Mouse (Mus musculus): ENCODE measurements at regions not wholly inside any gene's neighbourhood (a gene's known extent, or its start where the extent isn't known, plus 50 kb on each side); places are given as distances from the start of the nearest gene placed in this dataset.

DNA sequence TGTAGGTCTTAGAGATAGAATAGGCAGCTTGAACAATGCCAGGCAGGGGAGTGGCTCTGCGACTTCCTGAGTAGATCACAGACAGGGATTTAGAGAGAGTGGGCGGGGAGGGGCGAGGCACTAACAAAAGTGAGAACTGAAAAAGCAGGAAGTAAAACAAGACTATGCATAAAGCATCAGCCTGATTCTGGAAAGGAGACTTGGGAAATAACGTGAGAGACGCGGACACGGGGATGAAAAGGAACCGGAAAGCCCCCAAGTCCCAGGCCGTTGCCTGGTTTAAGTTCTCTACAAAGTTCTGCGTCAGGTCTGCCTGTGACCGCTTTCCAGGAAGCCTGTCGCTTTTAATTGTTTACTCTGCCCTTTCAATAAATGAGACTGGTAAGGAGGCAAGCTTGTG is 86.3 kb downstream of the D16Ertd472e start:
- DNase-seq (ENCODE audit: low spot score) = peak; percentile 26

DNA sequence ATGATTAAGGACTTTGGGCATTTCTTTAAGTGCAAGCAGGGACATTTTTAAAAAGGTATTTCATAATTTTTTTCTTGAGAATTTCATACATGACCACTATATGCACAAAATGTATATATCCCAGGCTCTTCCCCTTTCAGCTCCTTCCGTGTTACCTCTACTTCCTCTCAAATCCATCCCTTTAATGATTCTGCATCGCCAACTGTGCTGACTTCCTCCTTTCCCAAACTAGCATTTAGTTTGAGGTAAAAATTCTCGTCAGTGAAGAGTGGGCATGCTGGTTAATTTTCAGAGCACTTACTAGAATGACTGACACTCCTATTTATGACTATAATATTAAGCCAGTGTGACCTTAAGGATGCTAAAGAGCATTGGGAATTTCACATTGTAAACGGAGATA is 86.9 kb downstream of the D16Ertd472e start:
- no peak for DNase-seq (ENCODE audit: low spot score)

DNA sequence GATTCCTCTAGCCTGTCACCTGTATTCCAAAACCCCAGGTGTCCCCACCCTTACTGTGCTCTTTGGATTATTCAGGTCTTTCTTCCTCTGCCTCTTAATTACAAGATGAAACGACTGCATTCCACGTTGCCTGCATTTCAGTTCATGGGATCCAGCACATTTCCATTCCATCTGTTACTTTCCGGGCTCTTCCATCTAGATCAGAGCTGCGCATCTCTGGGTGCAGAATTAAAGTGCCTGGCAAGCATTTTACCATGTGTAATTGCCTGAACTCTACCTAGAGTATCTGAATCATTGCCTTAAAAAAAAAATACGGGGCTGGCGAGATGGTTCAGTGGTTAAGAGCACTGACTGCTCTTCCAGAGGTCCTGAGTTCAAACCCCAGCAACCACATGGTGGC is 90.0 kb downstream of the D16Ertd472e start:
- no peak for DNase-seq (ENCODE audit: low spot score)

DNA sequence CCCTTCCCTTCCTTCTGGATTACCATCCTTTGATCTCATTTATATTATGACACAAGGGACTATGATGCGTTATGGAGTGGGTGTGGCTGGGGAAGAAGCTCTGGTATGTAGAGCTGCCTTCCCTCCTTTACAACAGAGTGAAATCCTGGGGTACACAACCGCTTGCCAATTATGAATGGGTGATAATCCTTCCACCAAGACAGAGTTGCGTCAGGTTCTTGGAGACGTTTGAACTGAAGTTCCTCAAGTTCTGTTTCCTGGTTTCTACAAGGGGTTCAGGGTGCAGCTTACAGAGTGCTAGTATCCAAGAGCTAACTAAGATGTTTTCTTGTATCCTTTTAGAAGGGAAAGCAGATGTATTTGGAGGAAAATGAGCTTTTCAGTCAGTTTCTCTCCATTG is 92.2 kb downstream of the D16Ertd472e start:
- DNase-seq (ENCODE audit: low spot score) = no peak

GRCm38 (mm10) chr16:78481571-78481970 is 94.9 kb downstream of the D16Ertd472e start:
- DNase-seq (ENCODE audit: low spot score) = no peak

DNA sequence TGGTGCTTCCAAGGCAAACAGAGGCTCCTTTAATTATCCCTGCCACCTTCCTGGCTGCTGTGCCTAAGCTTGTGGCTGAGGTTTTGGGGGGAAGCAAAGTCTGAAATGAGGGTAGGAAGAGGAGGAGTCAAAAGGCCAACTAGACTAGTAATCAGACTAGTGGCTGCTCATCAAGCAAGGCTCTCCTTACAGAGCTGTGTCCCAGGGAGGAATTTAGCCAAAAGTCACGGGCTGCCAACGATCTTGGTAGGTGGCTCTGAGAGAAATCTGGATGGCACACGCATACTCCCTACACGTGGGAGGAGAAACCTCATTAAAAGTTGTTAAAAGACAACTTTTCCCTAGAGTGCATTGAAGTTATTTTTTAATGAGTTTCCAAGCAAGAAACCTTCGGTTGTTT is 95.4 kb downstream of the D16Ertd472e start:
- no peak for DNase-seq (ENCODE audit: low spot score)

- DNase-seq (ENCODE audit: low spot score) = no peak
Measured at GRCm38 (mm10) chr16:78480261-78480660, 96.2 kb downstream of the D16Ertd472e start.

DNA sequence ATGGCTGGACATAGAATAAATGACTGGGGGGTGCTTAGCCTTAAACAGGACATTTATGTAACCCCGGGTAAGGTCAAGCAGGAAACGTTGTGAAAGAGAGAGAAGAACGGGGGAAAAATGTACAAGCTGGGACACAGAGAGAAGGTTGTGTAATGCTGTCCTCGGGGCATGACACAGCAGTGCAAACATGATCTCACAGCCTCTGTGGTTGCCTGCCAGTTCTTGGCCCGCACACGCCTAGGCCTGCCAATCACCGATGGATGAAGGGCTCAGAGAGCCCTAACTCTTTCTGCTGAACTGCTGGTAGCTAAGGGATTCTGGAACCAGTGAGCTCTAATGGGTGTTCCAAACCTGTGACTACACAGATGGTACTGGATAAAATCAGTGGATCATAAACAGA is 96.5 kb upstream of the Btg3 start:
- DNase-seq (ENCODE audit: low spot score) = no peak

GRCm38 (mm10) chr16:78459996-78460395 is 83.0 kb upstream of the Btg3 start:
- DNase-seq (ENCODE audit: low spot score) = no peak

GRCm38 (mm10) chr16:78457731-78458151 is 80.7 kb upstream of the Btg3 start:
- DNase-seq (ENCODE audit: low spot score) = no peak

GRCm38 (mm10) chr16:78456345-78456744 is 79.4 kb upstream of the Btg3 start:
- peak; percentile 17 for DNase-seq (ENCODE audit: low spot score)

GRCm38 (mm10) chr16:78454509-78454908 is 77.5 kb upstream of the Btg3 start:
- no peak for DNase-seq (ENCODE audit: low spot score)

DNA sequence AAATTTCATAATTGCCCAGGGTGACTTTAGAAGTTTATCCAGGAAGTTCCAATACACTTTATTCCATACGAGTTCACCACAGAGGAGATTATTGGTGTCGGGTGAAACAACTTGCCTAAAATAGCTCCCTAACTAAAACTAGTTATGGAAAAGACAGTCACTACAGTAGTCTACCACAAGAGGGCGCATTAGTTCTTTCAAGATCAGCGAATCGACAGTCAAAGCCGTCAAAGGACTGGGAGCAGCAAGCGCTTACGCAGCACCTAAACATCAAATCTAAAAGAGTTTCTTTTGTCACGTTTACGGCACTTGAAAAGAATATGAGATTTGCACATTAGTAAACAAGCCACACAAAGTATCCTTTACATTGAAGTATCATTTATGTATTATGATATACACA is 75.3 kb upstream of the Btg3 start:
- no peak for DNase-seq (ENCODE audit: low spot score)

DNA sequence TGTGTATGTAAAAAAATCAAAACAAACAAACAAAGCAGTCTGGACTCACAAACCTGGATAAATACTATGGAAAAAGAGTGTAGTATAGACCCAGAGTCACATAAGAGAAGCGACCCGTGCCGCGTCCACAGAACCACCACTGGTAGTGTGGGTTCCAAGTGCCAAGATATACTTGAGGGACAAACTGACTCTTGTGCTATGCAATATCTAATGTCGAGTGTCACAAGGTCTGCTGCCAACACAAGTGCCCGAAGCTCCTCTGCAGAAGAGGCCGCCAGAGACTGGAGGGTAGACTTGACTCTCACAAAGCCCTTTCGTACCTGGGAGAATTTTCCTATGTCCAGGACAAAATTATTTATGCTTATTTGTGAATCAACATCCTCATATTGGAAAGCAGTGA is 74.8 kb upstream of the Btg3 start:
- no peak for DNase-seq (ENCODE audit: low spot score)

GRCm38 (mm10) chr16:78451251-78451650 is 74.3 kb upstream of the Btg3 start:
- DNase-seq (ENCODE audit: low spot score) = peak; percentile 41

- DNase-seq (ENCODE audit: low spot score) = no peak
Measured at GRCm38 (mm10) chr16:78449231-78449630, 72.2 kb upstream of the Btg3 start.

DNA sequence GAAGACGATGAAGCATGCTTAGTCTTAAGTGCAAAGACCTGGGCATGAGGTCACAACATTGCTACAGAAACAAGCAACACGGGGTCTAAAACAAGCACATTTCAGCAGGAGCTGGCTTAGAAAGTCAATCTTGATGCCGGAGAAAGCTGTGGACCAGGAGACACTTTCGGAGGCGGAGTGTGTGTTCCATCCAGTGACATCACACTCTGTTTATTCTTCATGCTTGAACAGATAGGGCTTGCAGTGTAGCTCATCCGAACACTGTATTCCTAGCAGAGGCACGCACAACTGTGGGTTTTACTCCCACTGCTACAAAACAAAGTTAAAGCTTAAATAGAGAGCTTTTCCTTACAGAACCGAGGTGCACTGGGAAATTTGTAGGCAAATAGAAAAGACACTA is 66.3 kb upstream of the Btg3 start:
- DNase-seq (ENCODE audit: low spot score) = no peak

GRCm38 (mm10) chr16:78442830-78443229 is 65.8 kb upstream of the Btg3 start:
- DNase-seq (ENCODE audit: low spot score) = no peak

GRCm38 (mm10) chr16:78441961-78442360 is 65.0 kb upstream of the Btg3 start:
- no peak for DNase-seq (ENCODE audit: low spot score)

GRCm38 (mm10) chr16:78435707-78436106 is 58.7 kb upstream of the Btg3 start:
- no peak for DNase-seq (ENCODE audit: low spot score)

GRCm38 (mm10) chr16:78427470-78428041 is 50.6 kb upstream of the Btg3 start:
- DNase-seq (ENCODE audit: low spot score) = peak; percentile 29
